Mouse (Mus musculus) small intestine, adult 2 months (tissue): Measurements from ENCODE around the gene Rpl36a.

Source experiments
- CTCF ChIP-seq: fragments of 200-500 bp; IDR thresholded peaks from 2 replicates; pipeline ENCODE4 v1.5.1; 2012; ENCODE audit warnings: low read depth, mild to moderate bottlenecking, control low read depth, inconsistent platforms, low read length, moderate library complexity, mixed read lengths; ENCODE audit not compliant: insufficient replicate concordance, insufficient read length; ENCODE audit errors: extremely low read depth
- POLR2A ChIP-seq: fragments of 200-500 bp; IDR thresholded peaks from 2 replicates; pipeline ENCODE4 v1.6.1; 2012; ENCODE audit warnings: low read depth, mild to moderate bottlenecking, control low read depth, inconsistent platforms, low read length, moderate library complexity

DNA sequence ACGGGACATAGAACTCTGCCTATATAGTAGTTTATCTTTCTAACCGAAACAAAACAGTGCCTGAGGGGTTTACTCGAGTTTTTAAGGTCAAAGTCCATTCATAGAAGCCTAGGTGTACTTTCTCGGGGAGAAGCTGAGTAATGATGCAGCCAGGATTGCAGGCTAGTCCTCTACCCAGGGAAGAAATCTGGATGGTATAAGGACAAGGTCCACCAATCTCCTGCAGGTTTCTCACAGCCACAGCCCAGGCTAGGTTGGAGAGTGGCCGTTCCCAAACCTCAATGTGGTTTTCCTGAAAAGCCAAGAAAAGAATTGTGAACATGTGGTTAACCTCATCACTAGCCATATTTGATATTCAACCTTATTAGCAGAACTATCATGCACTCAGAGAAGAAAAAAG, 4.4 kb downstream of the Rpl36a start:
- TF ChIP-seq CTCF (no peak), POLR2A (no peak)
